Mouse (Mus musculus) limb, embryonic 14.5 days (tissue): ENCODE data around the gene Hal. TPM values are rescaled to one million over a fixed set of nuclear protein-coding genes. Genes with fewer than 3 reads are reported as not detected.

ENCODE experiments used
- ATAC-seq: fragments of 200-750 bp; cut with Nextera tagmentation; 2 replicates; pipeline ENCODE4 v1.8.0; 2017; ENCODE audit warnings: low read depth, moderate number of reproducible peaks, moderate TSS enrichment; ENCODE audit not compliant: low FRiP score
- DNase-seq: peaks from one replicate; pipeline ENCODE4 v3.0.0-alpha.2; 2015; ENCODE audit warnings: low spot score
- H3K27ac ChIP-seq: fragments of 300-500 bp; sonication (generic); replicated peaks from 2 replicates; pipeline ENCODE4 v1.5.1; 2014; ENCODE audit warnings: low read depth, mild to moderate bottlenecking, low read length, moderate library complexity, mixed read lengths
- H3K27me3 ChIP-seq: fragments of 300-500 bp; sonication (generic); 2 replicates; pipeline ENCODE4 v1.6.1; 2014; ENCODE audit warnings: low read length, mixed read lengths; ENCODE audit not compliant: control insufficient read depth, insufficient read depth
- H3K36me3 ChIP-seq: fragments of 300-500 bp; sonication (generic); 2 replicates; pipeline ENCODE4 v1.6.1; 2014; ENCODE audit warnings: mild to moderate bottlenecking, low read length, moderate library complexity, mixed read lengths; ENCODE audit not compliant: control insufficient read depth, insufficient read depth
- H3K4me1 ChIP-seq: fragments of 300-500 bp; sonication (generic); 2 replicates; pipeline ENCODE4 v1.6.1; 2014; ENCODE audit warnings: antibody characterized with exemption, low read length, mixed read lengths; ENCODE audit not compliant: control insufficient read depth, insufficient read depth
- H3K4me2 ChIP-seq: fragments of 300-500 bp; sonication (generic); replicated peaks from 2 replicates; pipeline ENCODE4 v1.6.1; 2014; ENCODE audit warnings: low read depth, mild to moderate bottlenecking, low read length, moderate library complexity; ENCODE audit not compliant: severe bottlenecking
- H3K4me3 ChIP-seq: fragments of 300-500 bp; sonication (generic); replicated peaks from 2 replicates; pipeline ENCODE4 v1.5.1; 2014; ENCODE audit warnings: low read length
- H3K9ac ChIP-seq: fragments of 300-500 bp; sonication (generic); 2 replicates; pipeline ENCODE4 v1.6.1; 2014; ENCODE audit warnings: mild to moderate bottlenecking, low read depth, low read length, moderate library complexity; ENCODE audit not compliant: severe bottlenecking
- H3K9me3 ChIP-seq: fragments of 300-500 bp; sonication (generic); 2 replicates; pipeline ENCODE4 v1.6.1; 2016; ENCODE audit warnings: low read length; ENCODE audit not compliant: control insufficient read depth
- POLR2A ChIP-seq: fragments of 200-500 bp; IDR thresholded peaks from 2 replicates; pipeline ENCODE4 v1.8.0; 2012; ENCODE audit warnings: inconsistent platforms, mild to moderate bottlenecking, moderate library complexity, borderline replicate concordance; ENCODE audit not compliant: insufficient read depth, insufficient read length; ENCODE audit errors: extremely low read depth
- WGBS: fragments of 180-500 bp; shearing (Covaris S2); extraction: QIAGEN DNeasy Blood & Tissue Kit; methylation state at CpG from one replicate; pipeline ENCODE4 v1.1.7; 2014; 5-methylcytosine and 5-hydroxymethylcytosine counted together
- polyA plus RNA-seq, 2 experiments: library from polyadenylated mRNA; depleted of rRNA in 1 of 2; stranded (reverse) in 1 of 2; unstranded in 1 of 2; fragments of >200 nt; fragmentation: Nextera tagmentation in 1 of 2; extraction: Ambion mirVana in 1 of 2; gene quantifications; 2 replicates each; pipeline versions ENCODE4 v1.2.1 to v1.2.3; 2012 to 2014

Gene Hal
- polyA plus RNA-seq, 2 experiments: 0.09 to 0.15 TPM

DNA sequence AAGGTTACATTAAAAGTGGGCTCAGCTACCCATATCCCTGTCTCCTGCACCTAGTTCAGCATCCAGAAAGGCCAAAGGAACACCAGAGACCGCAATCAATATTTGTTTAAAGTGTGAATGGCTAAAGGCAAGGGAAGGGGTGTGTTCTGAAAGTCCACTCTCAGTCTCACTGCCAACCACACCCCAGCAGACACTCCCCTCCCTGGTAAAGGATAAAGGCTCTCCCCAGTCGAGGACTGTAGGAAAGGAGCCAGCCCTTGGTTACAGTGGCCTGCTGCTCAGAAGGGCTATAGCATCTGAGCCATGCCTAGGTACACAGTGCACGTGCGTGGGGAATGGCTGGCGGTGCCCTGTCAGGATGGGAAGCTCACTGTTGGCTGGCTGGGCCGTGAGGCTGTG is 259 bp downstream of the Hal start:
- no peak overlapping the region for H3K27ac ChIP-seq
- H3K36me3 ChIP-seq: peaks cover 14% of the 10 kb centered on the region
- H3K9ac ChIP-seq: no peak overlapping the region
- H3K4me1 ChIP-seq: no peaks in the 10 kb centered on the region
- no peak for DNase-seq
- WGBS: 69% methylated on average over 6 of the region's 6 CpGs
- no peak for ATAC-seq
- no peak for TF ChIP-seq POLR2A
- H3K9me3 ChIP-seq: no peaks in the 10 kb centered on the region
- H3K4me3 ChIP-seq: no peak overlapping the region
- H3K27me3 ChIP-seq: no peaks in the 10 kb centered on the region
- no peak overlapping the region for H3K4me2 ChIP-seq

GRCm38 (mm10) chr10:93490451-93490850 is 1.9 kb downstream of the Hal start:
- DNase-seq (no peak), ATAC-seq (no peak)
- no peaks in the 10 kb centered on the region for H3K27me3 ChIP-seq
- no peak overlapping the region for H3K27ac ChIP-seq
- TF ChIP-seq POLR2A: no peak
- no peaks in the 10 kb centered on the region for H3K4me1 ChIP-seq
- H3K4me2 ChIP-seq: no peak overlapping the region
- H3K36me3 ChIP-seq: peaks cover 1% of the 10 kb centered on the region; the same call in 1 of the 2 replicates
- no peak overlapping the region for H3K9ac ChIP-seq
- no peaks in the 10 kb centered on the region for H3K9me3 ChIP-seq
- no peak overlapping the region for H3K4me3 ChIP-seq
- WGBS: 54% methylated on average over 4 of the region's 4 CpGs

DNA sequence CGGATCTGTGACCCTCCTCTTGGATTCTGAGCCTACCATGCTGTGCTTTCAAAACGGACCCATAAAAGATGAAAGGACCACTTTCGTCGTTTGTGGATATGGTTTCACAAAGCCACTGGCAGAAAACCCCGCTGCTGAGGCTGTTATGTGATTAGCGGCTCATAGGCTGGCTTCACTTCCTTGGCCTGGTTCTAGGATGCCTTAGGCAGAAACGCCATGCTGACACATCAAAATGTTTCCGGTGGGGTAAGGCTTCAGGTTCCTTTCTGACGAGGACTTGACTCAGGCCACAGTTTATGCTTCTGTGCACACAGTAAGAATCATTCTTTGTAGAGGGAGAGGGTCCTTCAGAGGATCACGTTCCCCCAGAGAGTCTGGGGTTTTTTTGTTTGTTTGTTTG is 12.3 kb downstream of the Hal start:
- no peaks in the 10 kb centered on the region for H3K36me3 ChIP-seq
- no peak overlapping the region for H3K27ac ChIP-seq
- no peak; the same call in 1 of the 2 replicates for ATAC-seq
- WGBS: 12% methylated on average over 10 of the region's 10 CpGs
- H3K4me2 ChIP-seq: no peak overlapping the region; the same call in 1 of the 2 replicates
- no peak for DNase-seq
- H3K9me3 ChIP-seq: no peaks in the 10 kb centered on the region
- H3K4me1 ChIP-seq: no peaks in the 10 kb centered on the region
- H3K9ac ChIP-seq: no peak overlapping the region
- no peak for TF ChIP-seq POLR2A
- H3K27me3 ChIP-seq: no peaks in the 10 kb centered on the region
- H3K4me3 ChIP-seq: no peak overlapping the region

DNA sequence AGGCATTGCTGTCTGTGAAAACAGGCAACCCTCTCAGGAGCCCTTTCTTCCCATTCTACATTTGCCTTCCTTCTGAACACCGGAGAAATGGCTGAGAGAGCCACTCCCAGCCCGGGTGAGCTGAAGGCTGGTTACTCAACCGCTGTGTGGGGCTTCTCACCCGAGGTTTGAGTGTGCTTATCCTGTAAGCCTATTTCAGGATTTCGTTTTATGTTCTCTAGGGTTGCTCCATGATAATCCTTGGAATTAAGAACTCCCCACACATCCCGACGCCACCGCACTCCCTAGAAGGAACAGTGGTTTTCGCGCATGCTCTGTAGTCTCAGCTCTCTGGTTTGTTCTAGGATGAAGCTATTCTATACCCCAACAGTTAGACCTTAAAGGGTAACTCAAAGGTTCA is 12.8 kb downstream of the Hal start:
- DNase-seq (no peak), ATAC-seq (no peak)
- H3K4me1 ChIP-seq: no peaks in the 10 kb centered on the region
- no peaks in the 10 kb centered on the region for H3K27me3 ChIP-seq
- no peak overlapping the region for H3K9ac ChIP-seq
- no peaks in the 10 kb centered on the region for H3K36me3 ChIP-seq
- H3K9me3 ChIP-seq: no peaks in the 10 kb centered on the region
- H3K27ac ChIP-seq: no peak overlapping the region
- TF ChIP-seq POLR2A: no peak
- 77% methylated on average over 10 of the region's 10 CpGs for WGBS
- H3K4me3 ChIP-seq: no peak overlapping the region
- H3K4me2 ChIP-seq: no peak overlapping the region

DNA sequence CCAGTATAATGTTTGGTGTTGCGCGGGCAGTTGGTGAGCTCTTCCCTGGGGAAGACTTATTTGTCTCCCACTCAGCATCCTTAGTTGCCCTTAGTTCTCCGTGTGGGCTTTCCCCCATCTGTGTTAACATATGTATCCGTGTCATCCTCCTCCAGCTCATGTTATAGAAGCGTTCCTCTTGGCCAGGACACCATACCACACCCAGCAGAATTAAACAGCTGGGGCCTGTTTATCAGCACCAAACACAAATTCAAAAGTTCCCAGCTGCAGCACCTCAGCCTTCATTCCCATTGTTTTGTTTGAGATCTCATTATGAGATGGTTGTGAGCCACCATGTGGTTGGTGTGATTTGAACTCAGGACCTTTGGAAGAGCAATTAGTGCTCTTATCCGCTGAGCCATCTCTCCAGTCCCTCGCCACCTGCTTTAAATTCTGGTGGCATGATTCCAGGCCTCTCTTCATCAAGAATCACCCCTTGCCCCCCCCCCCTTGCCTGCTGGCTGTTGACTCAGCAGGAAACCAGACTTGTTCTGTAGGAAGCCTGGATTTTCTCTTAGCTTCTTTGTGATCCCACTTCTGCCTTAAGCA is 19.9 kb downstream of the Hal start:
- 78% methylated on average over 7 of the region's 7 CpGs for WGBS
- no peaks in the 10 kb centered on the region for H3K36me3 ChIP-seq

GRCm38 (mm10) chr10:93509532-93510153 is 21.1 kb downstream of the Hal start:
- Histone ChIP-seq H3K4me2 (no peak overlapping the region), H3K4me1 (no peaks in the 10 kb centered on the region), H3K27ac (no peak overlapping the region), H3K9me3 (no peaks in the 10 kb centered on the region), H3K27me3 (no peaks in the 10 kb centered on the region), H3K9ac (no peak overlapping the region), H3K36me3 (no peaks in the 10 kb centered on the region), H3K4me3 (no peak overlapping the region)
- TF ChIP-seq POLR2A: no peak
- no peak for ATAC-seq
- DNase-seq: no peak
- 72% methylated on average over 15 of the region's 15 CpGs for WGBS

More for the DNA sequence above, 19.9 kb downstream of the Hal start:
- Histone ChIP-seq H3K4me2 (no peak overlapping the region), H3K9me3 (no peaks in the 10 kb centered on the region), H3K9ac (no peak overlapping the region), H3K27ac (no peak overlapping the region), H3K27me3 (no peaks in the 10 kb centered on the region), H3K4me1 (no peaks in the 10 kb centered on the region), H3K4me3 (no peak overlapping the region)
- ATAC-seq (no peak), DNase-seq (no peak)
- no peak for TF ChIP-seq POLR2A
